Mouse (Mus musculus): ENCODE measurements around the gene Htra3.

DNA sequence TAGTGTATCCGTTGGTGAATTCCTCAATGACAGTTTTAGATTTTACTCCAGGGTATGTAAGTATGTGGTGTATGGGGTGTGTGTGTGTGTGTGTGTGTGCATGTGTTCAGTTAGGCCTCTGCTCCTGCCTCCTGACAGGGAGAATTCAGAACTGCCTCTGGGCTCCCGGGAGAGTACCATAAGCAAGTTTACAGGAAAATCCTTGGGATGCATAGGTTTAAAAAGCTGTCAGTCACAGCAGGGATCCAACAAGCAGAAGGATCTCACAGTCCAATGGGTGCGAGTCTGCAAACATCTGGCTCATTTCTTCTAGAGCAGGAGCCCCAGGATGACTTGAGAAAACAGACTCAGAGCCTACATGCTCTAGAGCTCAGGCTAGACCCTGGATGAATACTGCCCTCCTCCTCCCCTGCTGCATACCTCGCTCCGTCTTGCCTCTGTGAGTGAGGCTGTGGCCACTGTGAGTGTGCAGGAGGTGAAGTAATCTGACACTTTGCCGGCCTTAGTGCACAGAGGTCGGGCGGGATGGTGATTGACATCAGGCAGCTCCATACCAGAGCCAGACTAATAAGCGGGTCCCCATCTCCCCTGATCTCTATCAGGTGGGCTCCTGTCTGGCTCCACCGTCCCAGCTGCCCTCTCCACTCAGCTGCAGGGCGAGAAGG, 9.7 kb downstream of the Htra3 start:
- no peak for TF ChIP-seq CTCF (IDR thresholded peaks at IDR 0.05; ENCODE audit: low read depth)
- TF ChIP-seq EP300 (IDR thresholded peaks at IDR 0.05; ENCODE audit: low read depth) = no peak
